Mouse (Mus musculus) cerebellum, adult 9-10 months (tissue): ENCODE results near the gene Mlst8.

Experiments
- DNase-seq: peaks from one replicate; pipeline ENCODE4 v3.0.0; 2022

Gene Mlst8

GRCm38 (mm10) chr17:24488662-24489264, 9.9 kb upstream of the Mlst8 start:
- DNase-seq = no peak

GRCm38 (mm10) chr17:24488186-24488661, 9.3 kb upstream of the Mlst8 start, which contains the start of gene Caskin1:
Caskin1 (plus strand) TSS chr17:24488601.
- DNase-seq = peak; percentile 79

GRCm38 (mm10) chr17:24485090-24485860, 6.4 kb upstream of the Mlst8 start:
- no peak for DNase-seq

DNA sequence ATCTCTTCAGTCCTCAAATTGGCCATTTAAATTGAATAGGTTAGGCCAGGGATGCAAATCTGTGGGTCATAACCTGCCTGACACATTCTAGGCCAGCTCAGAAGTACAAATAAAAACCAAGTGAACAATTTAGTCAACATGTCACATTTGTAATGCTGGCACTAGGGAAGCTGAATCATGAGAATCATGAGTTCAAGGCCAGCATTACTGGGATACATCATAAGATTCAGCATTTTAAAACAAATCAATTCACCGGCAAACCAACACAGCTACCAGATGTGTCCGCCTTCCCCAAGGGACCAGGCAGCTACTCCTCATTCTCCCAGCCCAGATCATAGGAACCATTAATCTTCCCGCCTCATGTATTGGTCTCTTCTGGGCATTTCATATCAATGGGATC, 4.6 kb upstream of the Mlst8 start:
- no peak for DNase-seq

GRCm38 (mm10) chr17:24481027-24481815, 2.3 kb upstream of the Mlst8 start:
- no peak for DNase-seq

GRCm38 (mm10) chr17:24480201-24480826, 1.4 kb upstream of the Mlst8 start:
- no peak for DNase-seq

- DNase-seq = no peak
Observed at GRCm38 (mm10) chr17:24479431-24479830, 553 bp upstream of the Mlst8 start.

- DNase-seq = peak; percentile 74
Observed at GRCm38 (mm10) chr17:24477985-24478600, 785 bp downstream of the Mlst8 start.

DNA sequence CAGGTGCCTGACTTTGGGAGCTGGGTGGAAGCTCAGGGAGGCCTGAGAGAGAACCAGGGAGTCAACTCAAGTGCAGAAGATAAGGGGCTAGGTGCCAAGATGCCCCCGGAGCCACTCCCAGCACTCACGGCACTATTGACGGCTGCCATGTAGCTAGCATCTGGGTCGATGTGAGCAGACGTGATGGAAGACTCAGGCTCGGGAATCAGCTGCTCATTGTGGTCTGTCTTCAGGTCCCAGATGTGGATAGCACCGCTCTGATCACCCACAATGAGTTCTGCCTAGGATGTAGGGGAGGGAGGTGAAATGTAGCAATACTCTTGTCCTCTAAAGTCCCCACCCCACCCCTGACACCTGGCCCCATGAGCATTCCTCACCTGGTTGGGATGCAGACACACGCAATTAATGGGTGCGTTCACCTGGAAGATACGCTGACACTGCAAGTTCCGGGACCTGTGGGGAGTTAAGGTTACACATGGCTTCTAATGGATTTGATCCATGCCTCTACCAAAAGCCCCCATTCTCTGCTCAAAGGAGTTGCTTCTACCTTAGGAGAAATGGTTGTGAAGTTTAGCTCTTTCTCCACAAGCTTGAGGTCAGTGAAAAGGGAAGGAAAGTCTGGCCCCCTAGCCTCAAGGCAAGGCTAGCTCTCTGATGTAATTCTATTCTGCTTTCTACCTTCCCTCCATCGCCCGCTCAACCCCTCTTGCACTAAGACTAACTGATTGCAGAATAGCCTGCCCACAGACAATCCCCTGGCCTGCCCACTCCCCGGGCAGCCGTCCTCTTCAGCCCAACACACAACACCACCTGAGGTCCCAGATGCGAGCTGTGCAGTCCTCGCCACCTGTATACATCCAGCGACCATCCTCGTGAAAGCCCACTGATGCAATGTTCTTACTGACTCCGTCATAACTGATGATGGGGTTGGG, 1.6 kb downstream of the Mlst8 start:
- peak; percentile 63 for DNase-seq

DNA sequence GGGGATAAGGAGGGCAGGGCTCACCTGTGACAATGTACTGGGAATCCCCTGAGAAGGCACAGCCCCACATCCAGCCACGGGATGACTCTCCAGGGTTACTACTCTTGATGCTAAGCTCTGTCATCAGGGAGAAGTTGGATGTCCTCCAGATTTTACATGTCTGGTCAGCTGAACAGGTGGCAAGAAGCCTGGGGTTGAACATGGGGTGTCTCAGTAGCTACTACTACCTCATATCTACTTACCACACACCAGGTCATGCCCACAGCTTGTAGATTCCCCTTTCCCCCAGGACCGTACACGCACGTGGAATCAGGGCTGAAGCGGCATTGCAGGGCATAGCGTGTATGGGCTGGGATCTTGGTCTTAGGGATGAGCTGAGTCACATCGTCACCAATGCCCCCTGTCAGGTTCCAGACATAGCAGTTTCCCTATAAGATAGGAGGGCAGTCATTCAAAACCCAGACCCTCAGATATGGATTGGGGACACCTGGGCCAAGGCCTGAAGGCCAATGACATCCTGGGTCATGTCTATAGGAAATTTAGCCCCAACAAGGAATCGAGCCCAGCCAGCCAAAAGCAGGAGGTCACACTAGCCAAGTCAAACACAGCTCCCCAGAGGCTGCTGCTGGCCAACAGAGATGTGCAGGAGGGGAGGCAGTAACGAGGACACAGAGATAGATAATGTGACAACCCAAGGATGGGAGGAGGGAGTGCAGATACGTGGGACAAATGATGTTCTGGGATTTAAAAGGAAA, 2.7 kb downstream of the Mlst8 start:
- peak; percentile 58 for DNase-seq

GRCm38 (mm10) chr17:24475586-24475985, 3.3 kb downstream of the Mlst8 start:
- DNase-seq = no peak

- DNase-seq = no peak
Observed at GRCm38 (mm10) chr17:24474557-24474956, 4.3 kb downstream of the Mlst8 start.

GRCm38 (mm10) chr17:24473612-24474275, 5.1 kb downstream of the Mlst8 start, which contains the start of gene Bricd5:
Bricd5 (plus strand) TSS chr17:24473884.
- no peak for DNase-seq

- DNase-seq = peak; percentile 79
Observed at GRCm38 (mm10) chr17:24472512-24472911, 6.4 kb downstream of the Mlst8 start.

GRCm38 (mm10) chr17:24470701-24471527, 8.0 kb downstream of the Mlst8 start:
- DNase-seq = peak; percentile 54

- peak; percentile 99 for DNase-seq
Observed at GRCm38 (mm10) chr17:24469910-24470602, 8.8 kb downstream of the Mlst8 start, which contains the start of the genes E4f1 and Pgp. E4f1 (minus strand) TSS chr17:24470313. Pgp (plus strand) TSS chr17:24470392.

- no peak for DNase-seq
Observed at GRCm38 (mm10) chr17:24469336-24469909, 9.5 kb downstream of the Mlst8 start.
